23 mouse cellular contexts compared by ENCODE assay signal in genomic region chr3:68630261-68630660, GRCm38 (mm10).
DNase-seq lines count a peak whose midpoint lies in the region; ATAC-seq lines count a peak whose summit lies in the region.
"Had no signal": no experiment of that assay in that cellular context is flagged by ENCODE, and none has a peak within 500 bp of the region (broad histone marks: within the 10 kb centered on the region; RNA-seq: fewer than 3 reads in every experiment).

No protein-coding gene starts in this region.

- no peak overlapping the region for H3K9ac ChIP-seq in hindbrain, embryonic 15.5 days
- H3K9ac ChIP-seq in midbrain, embryonic 13.5 days (replicated peaks) = no peak overlapping the region
- H3K9ac ChIP-seq in midbrain, embryonic 14.5 days (replicated peaks; ENCODE audit: low read length) = no peak overlapping the region
- H3K9ac ChIP-seq: embryonic facial prominence, embryonic 12.5 days; forebrain, embryonic 13.5 days; forebrain, embryonic 15.5 days; forebrain, postnatal 0 days had no signal

- ATAC-seq in hindbrain, embryonic 15.5 days (ENCODE audit: low FRiP score, low read depth) = peak; percentile 56; the same call in 1 of the 2 replicates
- ATAC-seq in midbrain, embryonic 13.5 days = 0 out of 2 replicates have a peak, but pooled peaks have one; percentile 30
- ATAC-seq in midbrain, embryonic 14.5 days (ENCODE audit: low FRiP score, low TSS enrichment) = no peak
- ATAC-seq: activated CD4-positive, CD25-positive, alpha-beta regulatory T cell, adult 4 months; CD4-positive, CD25-positive, alpha-beta regulatory T cell, adult 4 months; forebrain, embryonic 13.5 days; forebrain, postnatal 0 days had no signal

- no peak overlapping the region for H3K27ac ChIP-seq in hindbrain, embryonic 15.5 days (replicated peaks)
- no peak overlapping the region for H3K27ac ChIP-seq in hindbrain, embryonic 10.5 days
- no peak overlapping the region for H3K27ac ChIP-seq in midbrain, embryonic 13.5 days
- no peak overlapping the region for H3K27ac ChIP-seq in midbrain, embryonic 14.5 days (replicated peaks; ENCODE audit: low read depth, low read length)
- H3K27ac ChIP-seq: embryonic facial prominence, embryonic 10.5 days; embryonic facial prominence, embryonic 12.5 days; forebrain, embryonic 13.5 days; forebrain, embryonic 15.5 days had no signal

- WGBS in hindbrain, embryonic 15.5 days = 81% methylated on average over 4 of the region's 4 CpGs
- 87% methylated on average over 4 of the region's 4 CpGs for WGBS in hindbrain, embryonic 10.5 days
- 52% methylated on average over 4 of the region's 4 CpGs for WGBS in midbrain, embryonic 13.5 days
- WGBS in midbrain, embryonic 14.5 days = 41% methylated on average over 4 of the region's 4 CpGs

- no peak overlapping the region for H3K4me3 ChIP-seq in hindbrain, embryonic 15.5 days
- H3K4me3 ChIP-seq in hindbrain, embryonic 10.5 days = no peak overlapping the region
- no peak overlapping the region for H3K4me3 ChIP-seq in midbrain, embryonic 13.5 days (replicated peaks)
- H3K4me3 ChIP-seq in midbrain, embryonic 14.5 days (replicated peaks; ENCODE audit: low read depth, low read length) = no peak overlapping the region
- H3K4me3 ChIP-seq: embryonic facial prominence, embryonic 10.5 days; embryonic facial prominence, embryonic 12.5 days; forebrain, embryonic 13.5 days; forebrain, embryonic 15.5 days had no signal

- no peaks in the 10 kb centered on the region for H3K27me3 ChIP-seq in hindbrain, embryonic 15.5 days
- no peaks in the 10 kb centered on the region for H3K27me3 ChIP-seq in hindbrain, embryonic 10.5 days (ENCODE audit: insufficient read depth, poor library complexity, severe bottlenecking)
- no peaks in the 10 kb centered on the region for H3K27me3 ChIP-seq in midbrain, embryonic 13.5 days
- H3K27me3 ChIP-seq in midbrain, embryonic 14.5 days (ENCODE audit: control insufficient read depth, insufficient read depth, low read length) = no peaks in the 10 kb centered on the region
- H3K27me3 ChIP-seq: CH12.LX; embryonic facial prominence, embryonic 12.5 days; forebrain, embryonic 13.5 days; forebrain, embryonic 15.5 days; Patski had no signal

- no peak overlapping the region for H3K4me2 ChIP-seq in hindbrain, embryonic 15.5 days
- no peak overlapping the region for H3K4me2 ChIP-seq in midbrain, embryonic 13.5 days (replicated peaks)
- no peak overlapping the region for H3K4me2 ChIP-seq in midbrain, embryonic 14.5 days (ENCODE audit: low read length)
- H3K4me2 ChIP-seq: embryonic facial prominence, embryonic 12.5 days; forebrain, embryonic 13.5 days; forebrain, embryonic 15.5 days had no signal

- H3K9me3 ChIP-seq in hindbrain, embryonic 15.5 days = no peaks in the 10 kb centered on the region
- no peaks in the 10 kb centered on the region for H3K9me3 ChIP-seq in hindbrain, embryonic 10.5 days
- H3K9me3 ChIP-seq in midbrain, embryonic 13.5 days = no peaks in the 10 kb centered on the region
- no peaks in the 10 kb centered on the region for H3K9me3 ChIP-seq in midbrain, embryonic 14.5 days (ENCODE audit: control insufficient read depth, low read length)
- H3K9me3 ChIP-seq: embryonic facial prominence, embryonic 10.5 days; embryonic facial prominence, embryonic 12.5 days; forebrain, embryonic 13.5 days; forebrain, embryonic 15.5 days had no signal

- peaks cover 19% of the 10 kb centered on the region for H3K36me3 ChIP-seq in hindbrain, embryonic 15.5 days
- peaks cover 25% of the 10 kb centered on the region for H3K36me3 ChIP-seq in hindbrain, embryonic 10.5 days
- peaks cover 20% of the 10 kb centered on the region for H3K36me3 ChIP-seq in midbrain, embryonic 13.5 days
- H3K36me3 ChIP-seq in midbrain, embryonic 14.5 days (ENCODE audit: control insufficient read depth, insufficient read depth, low read length) = peaks cover 23% of the 10 kb centered on the region
- H3K36me3 ChIP-seq: embryonic facial prominence, embryonic 12.5 days; G1E had no signal

- peak; percentile 16 for DNase-seq in cerebellum, adult 9-10 months
- no peak for DNase-seq in cerebellum, adult 8-10 months
- no peak for DNase-seq in hindbrain, embryonic 10.5 days (ENCODE audit: low spot score)
- DNase-seq in midbrain, embryonic 14.5 days = no peak
- DNase-seq: adrenal gland, adult 8-10 months; adrenal gland, postnatal 14 days; B cell, adult 2 months; cerebellum, adult 11-12 months; cerebellum, adult 2 months; cerebellum, postnatal 10 days; cerebellum, postnatal 25 days; forebrain, postnatal 0 days had no signal

- no peaks in the 10 kb centered on the region for H3K4me1 ChIP-seq in hindbrain, embryonic 15.5 days (replicated peaks)
- H3K4me1 ChIP-seq in hindbrain, embryonic 10.5 days (replicated peaks) = no peaks in the 10 kb centered on the region
- H3K4me1 ChIP-seq in midbrain, embryonic 13.5 days (replicated peaks) = no peaks in the 10 kb centered on the region; the same call in 1 of the 2 replicates
- H3K4me1 ChIP-seq in midbrain, embryonic 14.5 days (ENCODE audit: control insufficient read depth, insufficient read depth, low read length) = no peaks in the 10 kb centered on the region
- H3K4me1 ChIP-seq: embryonic facial prominence, embryonic 10.5 days; embryonic facial prominence, embryonic 12.5 days; forebrain, embryonic 13.5 days; forebrain, embryonic 15.5 days had no signal
